Mouse (Mus musculus) natural killer cell, adult 2 months (primary cell): ENCODE measurements at regions not wholly inside any gene's neighbourhood (a gene's known extent, or its start where the extent isn't known, plus 50 kb on each side); places are given as distances from the start of the nearest gene placed in this dataset.
A peak's percentile ranks its signal among the peaks of the same experiment; 100 is the strongest.

Experiments used
- DNase-seq, 2 experiments: peaks; one replicate each; pipeline ENCODE4 v3.0.0; 2022; ENCODE audit warnings: low spot score in 2 of 2

- peak in 1 of 2 experiments; percentile 36 for DNase-seq
Measured at GRCm38 (mm10) chr17:84074000-84074782, 113.6 kb downstream of the Zfp36l2 start.

- DNase-seq, result no peak
Measured at GRCm38 (mm10) chr17:84072426-84073030, 115.2 kb downstream of the Zfp36l2 start.

GRCm38 (mm10) chr17:84071855-84072254 is 115.9 kb downstream of the Zfp36l2 start:
- no peak for DNase-seq

GRCm38 (mm10) chr17:84070596-84070995 is 117.2 kb downstream of the Zfp36l2 start:
- DNase-seq, result no peak

- no peak for DNase-seq
Measured at GRCm38 (mm10) chr17:84067102-84067501, 120.6 kb downstream of the Zfp36l2 start.

GRCm38 (mm10) chr17:84063791-84064190 is 124.0 kb downstream of the Zfp36l2 start:
- DNase-seq, result no peak

- peak; percentile 34 to 36 for DNase-seq
Measured at GRCm38 (mm10) chr17:84061621-84062020, 126.1 kb downstream of the Zfp36l2 start.

- DNase-seq, result no peak
Measured at GRCm38 (mm10) chr17:84056469-84056868, 131.3 kb downstream of the Zfp36l2 start.

- DNase-seq, result no peak
Measured at GRCm38 (mm10) chr17:84052437-84052836, 135.3 kb downstream of the Zfp36l2 start.

- no peak for DNase-seq
Measured at GRCm38 (mm10) chr17:84051212-84051611, 136.5 kb downstream of the Zfp36l2 start.

- no peak for DNase-seq
Measured at GRCm38 (mm10) chr17:84048533-84048932, 139.2 kb downstream of the Zfp36l2 start.

- no peak for DNase-seq
Measured at GRCm38 (mm10) chr17:84047520-84047919, 140.2 kb downstream of the Zfp36l2 start.

GRCm38 (mm10) chr17:84045812-84046211 is 141.9 kb downstream of the Zfp36l2 start:
- DNase-seq, result no peak

GRCm38 (mm10) chr17:84044472-84044936 is 143.2 kb downstream of the Zfp36l2 start:
- no peak for DNase-seq

GRCm38 (mm10) chr17:84043102-84043501 is 144.6 kb downstream of the Zfp36l2 start:
- no peak for DNase-seq

GRCm38 (mm10) chr17:84039444-84039843 is 148.3 kb downstream of the Zfp36l2 start:
- DNase-seq, result no peak

GRCm38 (mm10) chr17:84037580-84038304 is 150.0 kb downstream of the Zfp36l2 start:
- DNase-seq, result no peak

- no peak for DNase-seq
Measured at GRCm38 (mm10) chr17:84036056-84036455, 151.7 kb downstream of the Zfp36l2 start.

GRCm38 (mm10) chr17:84034801-84035200 is 152.9 kb downstream of the Zfp36l2 start:
- no peak for DNase-seq

GRCm38 (mm10) chr17:84032441-84032840 is 155.3 kb downstream of the Zfp36l2 start:
- no peak for DNase-seq

- no peak for DNase-seq
Measured at GRCm38 (mm10) chr17:84031833-84032232, 155.9 kb downstream of the Zfp36l2 start.

GRCm38 (mm10) chr17:84031381-84031780 is 156.4 kb downstream of the Zfp36l2 start:
- DNase-seq, result no peak
